Mouse (Mus musculus): ENCODE measurements at regions not wholly inside any gene's neighbourhood (a gene's known extent, or its start where the extent isn't known, plus 50 kb on each side); places are given as distances from the start of the nearest gene placed in this dataset.

DNA sequence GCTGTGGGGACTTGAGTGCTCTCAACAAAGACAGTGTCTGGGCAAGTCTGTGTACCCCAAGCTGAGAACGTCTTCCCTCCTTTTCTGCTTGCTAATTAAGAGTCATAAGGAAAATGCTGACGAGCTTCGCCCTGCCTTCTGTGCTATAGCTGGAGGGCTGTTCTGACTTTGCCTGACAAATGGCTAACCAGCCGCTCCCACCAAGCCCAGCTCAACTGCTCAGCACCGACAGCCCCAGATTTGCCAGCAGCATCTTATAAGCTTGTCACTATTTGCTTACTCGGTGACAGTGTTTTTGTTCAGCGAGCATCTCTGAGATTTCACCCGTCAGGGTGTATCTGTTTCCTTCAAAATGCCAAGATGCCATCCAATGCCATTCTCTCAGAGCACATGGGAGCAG is 150.6 kb upstream of the Pgrmc2 start:
- peak; percentile 10 for DNase-seq (ENCODE audit: low read depth, low spot score)

GRCm38 (mm10) chr3:41230961-41231377 is 148.1 kb upstream of the Pgrmc2 start:
- peak; percentile 96 for DNase-seq (ENCODE audit: low read depth, low spot score)

DNA sequence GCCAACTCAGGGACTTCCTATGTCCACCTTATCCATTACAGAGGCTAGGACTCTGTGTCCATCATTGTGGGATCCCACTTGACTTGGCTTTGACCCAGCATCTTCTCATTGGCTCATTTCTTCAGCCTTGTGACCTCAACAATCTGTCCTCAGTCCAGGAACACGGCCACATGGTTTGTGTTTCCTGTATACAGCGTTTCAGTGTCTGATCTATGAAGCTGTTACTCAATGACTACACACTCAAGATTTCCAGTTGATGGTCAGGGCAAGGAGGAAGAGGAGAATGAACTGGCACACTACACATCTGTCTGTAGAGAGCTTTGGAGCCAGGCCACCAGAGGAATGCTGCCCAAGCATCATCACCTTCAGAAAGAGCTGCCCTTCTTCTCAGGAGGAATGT is 146.6 kb upstream of the Pgrmc2 start:
- DNase-seq (ENCODE audit: low read depth, low spot score): no peak

GRCm38 (mm10) chr3:41228536-41228935 is 145.7 kb upstream of the Pgrmc2 start:
- DNase-seq (ENCODE audit: low read depth, low spot score): peak; percentile 90

GRCm38 (mm10) chr3:41220746-41221145 is 137.9 kb upstream of the Pgrmc2 start:
- DNase-seq (ENCODE audit: low read depth, low spot score): no peak

DNA sequence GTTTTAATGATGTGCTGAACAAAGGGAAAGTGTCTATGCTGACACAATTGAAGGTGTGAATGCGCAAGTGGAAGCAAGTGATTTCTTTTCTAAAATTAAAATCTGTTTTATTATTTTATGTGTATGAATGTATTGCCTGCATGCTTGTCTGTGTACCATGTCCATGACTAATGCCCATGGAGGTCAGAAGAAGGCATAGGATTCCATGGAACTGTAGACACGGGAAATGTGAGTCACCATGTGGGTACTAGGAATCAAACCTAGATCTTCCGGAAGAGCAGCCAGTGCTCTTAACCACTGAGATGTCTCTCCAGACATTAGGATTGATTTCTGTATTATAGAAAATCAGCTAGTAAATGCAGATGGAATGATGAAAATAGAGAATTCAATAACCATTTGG is 134.9 kb upstream of the Pgrmc2 start:
- no peak for DNase-seq (ENCODE audit: low read depth, low spot score)

GRCm38 (mm10) chr3:41213533-41213932 is 130.7 kb upstream of the Pgrmc2 start:
- no peak for DNase-seq (ENCODE audit: low read depth, low spot score)

DNA sequence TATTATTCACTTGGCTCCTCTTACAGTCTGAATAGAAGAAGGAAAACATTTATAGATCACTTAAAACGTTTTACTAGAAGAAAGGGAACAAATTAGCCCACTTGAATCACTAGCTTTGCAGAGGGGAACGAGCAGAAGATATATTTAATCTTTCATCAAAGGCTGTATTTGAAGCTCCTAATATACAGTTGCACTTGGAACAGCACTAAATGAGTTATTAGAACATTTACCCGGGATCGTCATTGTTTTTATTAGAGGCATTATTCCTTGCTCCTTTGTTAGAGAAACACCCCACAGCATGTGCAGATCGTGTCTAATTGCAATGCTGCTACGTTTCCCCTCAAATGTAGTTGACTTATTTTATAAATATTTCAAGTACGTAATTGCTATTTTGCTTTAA is 127.5 kb upstream of the Pgrmc2 start:
- no peak for DNase-seq (ENCODE audit: low read depth, low spot score)

DNA sequence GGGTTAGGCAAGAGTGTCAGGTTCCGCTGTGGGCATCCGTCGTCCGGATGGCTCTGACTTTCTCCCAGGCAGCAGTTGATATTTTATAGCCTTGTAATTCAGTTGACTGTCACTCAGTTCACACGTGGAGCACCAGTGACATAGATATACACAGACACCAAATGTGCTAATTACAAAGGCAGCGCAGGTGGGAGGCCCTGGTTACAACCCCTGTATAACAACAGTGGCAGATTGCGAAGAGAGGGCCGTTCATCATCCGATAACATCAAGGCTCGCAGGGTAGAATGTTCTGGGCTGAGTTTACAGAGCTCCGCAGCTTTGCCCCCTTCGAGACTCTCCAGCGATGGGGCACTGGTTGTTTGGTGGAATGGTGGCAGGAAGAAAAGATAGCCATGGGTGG is 120.0 kb upstream of the Pgrmc2 start:
- DNase-seq (ENCODE audit: low read depth, low spot score): no peak

GRCm38 (mm10) chr3:41201782-41202181 is 118.9 kb upstream of the Pgrmc2 start:
- peak; percentile 36 for DNase-seq (ENCODE audit: low read depth, low spot score)

DNA sequence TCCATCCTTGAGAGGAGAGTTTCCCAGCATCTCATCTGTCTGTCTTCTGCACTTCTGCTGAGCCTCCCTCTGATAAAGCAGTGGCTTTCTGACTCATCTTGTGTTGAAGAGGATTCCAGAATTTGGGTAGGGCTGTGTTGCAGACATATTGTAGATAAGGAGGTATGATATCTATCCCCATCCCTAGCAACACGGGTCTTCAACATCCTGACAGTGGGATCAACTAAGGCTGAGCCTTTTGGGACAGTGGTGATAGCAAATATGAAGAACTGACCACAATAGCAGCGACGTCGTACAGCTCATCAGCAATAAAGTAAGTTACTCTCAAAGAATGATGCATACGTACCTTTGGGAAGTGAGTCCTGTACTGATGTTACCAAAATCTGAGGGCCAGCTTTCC is 117.2 kb upstream of the Pgrmc2 start:
- DNase-seq (ENCODE audit: low read depth, low spot score): no peak

DNA sequence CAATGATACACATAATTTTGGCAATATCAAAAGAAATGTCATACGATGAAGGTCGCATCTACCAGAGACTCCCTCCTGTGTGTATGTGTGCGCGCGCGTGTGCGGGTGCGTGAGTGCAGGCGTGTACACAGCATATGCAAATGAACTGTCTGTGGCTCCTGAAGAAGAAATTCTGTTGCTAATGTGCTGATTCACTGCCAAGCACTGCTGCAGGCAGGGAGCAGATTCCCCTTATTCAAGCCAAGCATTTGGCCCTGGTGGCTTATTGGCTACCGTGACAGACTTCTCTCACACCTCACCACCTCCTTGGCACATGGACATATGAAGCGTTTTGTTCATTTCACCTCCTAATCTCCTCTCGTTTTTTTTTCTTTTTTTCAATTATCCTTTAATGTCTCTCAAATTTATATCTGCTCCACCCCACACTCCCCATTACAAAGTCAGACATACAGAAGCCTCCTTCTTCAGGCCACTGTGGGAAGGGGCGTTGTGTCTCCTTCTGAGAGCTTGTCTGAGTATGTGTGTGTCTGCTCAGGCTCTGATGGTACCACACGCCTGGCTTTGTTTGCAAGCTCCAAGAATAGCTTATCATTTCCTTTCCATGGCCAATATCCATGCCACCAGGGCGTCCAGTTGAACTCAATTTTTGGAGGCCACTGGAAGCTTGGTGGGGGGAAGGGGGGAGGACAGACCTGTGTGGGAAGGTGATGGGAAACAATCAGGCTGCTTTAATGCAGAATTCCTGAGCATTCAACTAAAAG is 115.5 kb upstream of the Pgrmc2 start:
- peak; percentile 96 for DNase-seq (ENCODE audit: low read depth, low spot score)

DNA sequence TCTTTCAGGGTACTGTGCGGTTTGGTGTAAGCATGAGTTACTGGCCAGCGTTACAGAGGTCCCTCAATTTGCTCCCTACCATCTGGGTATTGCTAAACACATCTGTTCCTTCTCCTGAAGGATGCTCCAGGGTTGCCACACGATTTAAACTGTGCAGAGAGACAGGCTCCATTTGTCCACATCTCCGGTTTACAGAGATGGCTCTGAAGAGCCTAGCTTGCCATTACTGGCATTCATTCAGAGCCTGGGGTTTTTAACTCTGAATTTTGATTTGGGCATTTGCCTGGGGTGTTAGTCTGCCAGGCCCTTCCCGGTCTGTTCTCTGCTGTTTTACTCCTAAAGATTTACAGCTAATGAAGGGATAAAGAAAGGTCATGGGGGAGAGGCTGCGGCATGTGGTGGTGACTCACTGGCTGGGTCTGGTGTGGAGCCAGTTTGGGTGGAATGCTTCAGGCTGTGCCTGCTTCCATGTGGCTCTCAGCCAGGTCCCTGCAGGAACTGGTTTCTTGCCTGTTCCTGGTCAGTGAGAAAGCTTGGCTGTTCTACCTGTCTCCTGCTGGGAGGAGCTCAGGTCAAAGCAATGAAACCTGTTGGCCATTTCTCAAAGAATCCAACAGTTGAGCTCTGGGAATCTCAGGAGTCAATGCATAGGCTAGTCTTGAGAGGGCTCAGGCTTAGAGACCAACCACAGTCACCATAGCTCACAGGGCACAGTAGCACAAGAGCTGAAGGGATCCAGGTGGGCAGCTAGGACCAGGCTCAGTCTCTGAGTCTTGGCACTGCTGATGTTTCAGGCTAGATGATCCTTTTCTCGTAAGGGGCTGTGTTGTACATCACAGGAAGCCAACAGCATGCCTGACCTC is 112.5 kb upstream of the Pgrmc2 start:
- peak; percentile 99 for DNase-seq (ENCODE audit: low read depth, low spot score)

GRCm38 (mm10) chr3:41194311-41195112 is 111.7 kb upstream of the Pgrmc2 start:
- peak; percentile 59 for DNase-seq (ENCODE audit: low read depth, low spot score)

DNA sequence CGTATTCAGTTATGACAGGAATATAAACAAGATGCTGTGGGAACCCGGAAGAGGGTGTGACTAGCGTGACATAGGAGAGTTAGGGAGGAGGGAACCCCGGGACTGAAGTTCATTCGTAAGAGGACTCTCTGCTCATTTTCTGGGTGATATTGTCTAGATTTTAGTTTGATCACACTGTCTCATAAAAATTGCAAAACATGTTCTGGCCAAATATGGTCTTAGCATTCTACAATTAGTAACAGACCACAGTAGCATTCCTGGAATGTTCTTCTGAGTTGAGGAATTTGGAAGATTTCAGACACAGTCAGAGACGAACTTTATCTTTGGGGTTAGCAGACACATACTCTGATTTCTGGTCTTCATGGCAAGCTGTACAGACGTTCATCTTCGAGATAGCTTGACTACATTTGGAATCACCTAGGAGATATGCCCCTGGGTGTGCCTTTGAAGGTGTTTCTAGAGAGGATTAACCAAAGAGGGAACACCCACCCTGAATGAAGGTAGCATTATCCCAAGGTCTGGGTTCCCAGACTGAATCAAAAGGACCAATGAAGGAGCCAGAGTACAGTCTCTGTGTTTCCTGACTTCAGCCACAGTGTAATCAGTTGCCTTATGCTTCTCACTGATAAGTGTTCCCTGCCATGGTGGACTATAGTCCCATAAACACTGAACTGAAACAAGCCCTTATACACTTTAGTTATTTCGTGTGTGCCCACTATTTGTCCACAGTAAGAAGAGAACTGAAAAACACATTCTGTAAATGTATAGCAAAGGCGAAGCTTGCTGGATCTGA is 102.7 kb upstream of the Pgrmc2 start:
- no peak for DNase-seq (ENCODE audit: low read depth, low spot score)

DNA sequence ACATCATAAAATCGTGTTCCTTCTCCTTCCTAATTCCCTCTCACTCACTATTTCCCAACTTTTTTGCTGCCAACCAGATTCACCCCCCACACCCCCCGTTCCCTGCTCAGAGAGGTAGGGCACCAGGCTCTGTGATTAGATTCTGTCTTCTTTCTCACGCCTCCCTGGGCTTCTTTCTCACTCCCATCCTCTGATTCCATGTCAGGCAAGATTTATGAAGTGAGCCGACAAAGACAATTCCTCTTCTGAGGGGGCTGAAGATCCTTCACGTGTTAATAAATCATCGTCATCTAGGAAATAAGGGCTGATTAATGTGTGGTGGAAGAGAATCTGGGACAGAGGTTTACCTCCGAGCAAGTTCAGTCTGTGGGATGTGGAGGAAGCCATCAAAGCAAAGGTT is 101.5 kb upstream of the Pgrmc2 start:
- DNase-seq (ENCODE audit: low read depth, low spot score): no peak

DNA sequence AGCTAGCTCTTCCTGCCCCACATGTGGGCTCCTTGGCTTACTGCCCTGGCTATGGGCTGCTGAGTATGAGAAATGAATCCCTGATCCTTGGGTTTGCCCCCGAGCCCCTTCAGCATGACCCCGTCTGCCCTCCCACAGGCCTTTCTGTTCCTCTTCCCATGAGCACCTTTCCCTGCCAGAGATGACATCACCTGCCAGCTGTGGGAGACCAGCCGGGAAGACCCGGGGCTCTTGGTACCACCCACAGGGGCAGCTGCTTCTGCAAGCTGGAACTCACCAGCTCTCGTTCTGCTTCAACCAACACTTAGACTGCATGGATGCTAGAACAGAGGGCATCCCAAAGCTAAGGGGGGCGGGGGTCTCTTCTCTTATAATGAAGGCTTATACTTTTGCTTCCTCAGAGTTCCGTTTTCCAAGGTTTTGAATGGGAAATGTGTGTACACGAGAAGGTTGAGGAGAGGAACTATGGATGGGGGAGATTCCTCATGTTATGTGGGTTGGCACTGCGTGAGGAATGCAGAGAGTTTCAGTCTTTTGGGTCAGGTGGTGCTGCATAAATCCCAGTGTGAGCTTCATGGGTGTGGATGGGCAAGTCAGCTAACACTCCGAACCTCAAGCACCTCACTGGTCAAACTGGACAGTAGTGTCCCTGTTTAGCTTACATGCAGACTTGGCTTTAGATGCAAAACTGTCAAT is 100.2 kb upstream of the Pgrmc2 start:
- peak; percentile 20 for DNase-seq (ENCODE audit: low read depth, low spot score)

DNA sequence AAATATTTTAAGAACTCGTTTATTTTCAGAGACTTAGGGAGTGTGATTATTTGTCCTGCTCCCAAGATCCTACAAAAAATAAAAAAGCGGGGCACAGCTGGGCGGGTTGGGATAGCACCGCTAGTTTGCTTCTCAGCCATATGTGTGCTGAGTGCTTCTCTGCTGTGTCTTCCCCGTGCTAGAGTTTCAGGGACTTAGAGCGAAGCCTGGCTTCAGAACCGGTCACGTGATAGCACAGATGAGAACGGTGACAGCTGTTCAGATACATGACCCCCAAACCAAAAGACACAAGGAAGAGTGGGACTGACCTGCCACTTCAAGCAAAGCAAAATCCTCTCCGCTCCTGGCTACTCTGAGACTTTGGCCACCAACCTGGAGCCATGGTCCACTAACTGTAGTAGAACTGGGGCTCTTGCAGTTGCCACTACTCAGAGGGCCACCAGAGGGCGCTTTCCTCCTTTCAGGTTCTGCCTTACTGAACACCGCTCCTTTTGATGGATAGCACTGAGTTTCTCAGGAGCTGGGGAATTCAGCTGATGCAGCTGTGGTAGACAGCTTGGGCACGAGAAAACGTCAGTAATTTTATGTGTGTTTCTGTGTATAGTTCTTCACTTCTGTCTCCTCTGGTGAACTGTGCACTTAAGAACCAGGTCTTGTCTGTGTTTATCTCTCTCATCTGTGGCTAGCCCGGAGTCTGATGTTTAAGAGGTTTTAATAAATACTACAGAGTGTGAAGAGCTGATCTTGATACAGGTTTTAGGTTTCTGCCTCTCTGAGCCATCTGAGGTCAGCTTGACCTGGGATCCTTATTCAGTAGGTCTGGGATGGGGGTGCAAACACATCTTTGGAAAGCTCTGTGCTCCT is 99.4 kb upstream of the Pgrmc2 start:
- peak; percentile 93 for DNase-seq (ENCODE audit: low read depth, low spot score)

- DNase-seq (ENCODE audit: low read depth, low spot score): no peak
These were observed 98.6 kb upstream of the Pgrmc2 start for GRCm38 (mm10) chr3:41181438-41181837.

- DNase-seq (ENCODE audit: low read depth, low spot score): no peak
These were observed 98.1 kb upstream of the Pgrmc2 start for GRCm38 (mm10) chr3:41180911-41181310.
